Mouse (Mus musculus): ENCODE measurements around the gene E130114P18Rik.
A peak's percentile ranks its signal among the peaks of the same experiment; 100 is the strongest.

The E130114P18Rik gene

GRCm38 (mm10) chr4:97693931-97694330 lies 83.9 kb downstream of the E130114P18Rik start:
- DNase-seq (ENCODE audit: low spot score), result no peak

- no peak for DNase-seq (ENCODE audit: low spot score)
Measured at GRCm38 (mm10) chr4:97693054-97693453, 84.8 kb downstream of the E130114P18Rik start.

GRCm38 (mm10) chr4:97690384-97690766 lies 87.5 kb downstream of the E130114P18Rik start:
- DNase-seq (ENCODE audit: low spot score), result no peak

- DNase-seq (ENCODE audit: low spot score), result no peak
Measured at GRCm38 (mm10) chr4:97689456-97690383, 88.2 kb downstream of the E130114P18Rik start.

GRCm38 (mm10) chr4:97686020-97686419 lies 91.9 kb downstream of the E130114P18Rik start:
- DNase-seq (ENCODE audit: low spot score), result no peak

GRCm38 (mm10) chr4:97676579-97676937 lies 101.3 kb downstream of the E130114P18Rik start:
- no peak for DNase-seq (ENCODE audit: low spot score)

DNA sequence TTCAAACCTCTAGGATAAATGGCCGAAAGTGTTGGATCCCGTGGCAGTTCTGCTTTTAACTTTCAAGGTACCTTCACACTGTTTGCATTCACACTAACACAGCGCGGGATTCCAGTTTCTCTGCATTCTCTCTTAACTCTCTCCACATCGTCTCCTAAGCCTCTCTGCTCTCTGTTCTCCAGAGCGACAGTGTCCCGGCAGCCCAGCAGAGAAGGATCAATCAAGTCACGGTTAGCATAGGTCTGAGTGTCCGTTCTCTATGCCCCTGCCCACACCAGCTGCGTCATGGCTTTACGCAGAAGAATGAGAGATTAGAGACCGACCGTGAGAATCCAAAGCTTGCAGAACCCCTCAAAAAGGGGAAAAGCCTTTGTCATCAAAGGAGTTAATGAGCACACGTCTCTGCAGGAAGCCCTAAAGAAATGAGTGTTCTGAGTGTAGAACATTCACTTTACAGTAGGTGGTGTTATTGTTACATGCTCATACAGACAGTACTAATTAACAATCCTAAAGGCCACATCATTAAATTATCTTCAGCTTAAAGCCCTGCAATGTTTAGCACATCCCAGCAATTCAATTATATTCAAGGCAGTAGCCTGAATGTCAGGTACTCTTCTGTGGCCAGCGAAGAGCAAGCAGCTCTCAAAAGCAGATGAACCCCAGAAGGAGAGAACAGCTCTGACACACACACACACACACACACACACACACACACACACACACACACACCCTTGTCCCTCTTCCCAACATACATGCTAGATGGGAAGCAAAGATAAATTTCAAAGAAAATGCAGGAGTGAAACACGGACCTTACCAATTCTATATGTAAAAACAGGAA lies 101.9 kb downstream of the E130114P18Rik start:
- DNase-seq (ENCODE audit: low spot score), result peak; percentile 66

DNA sequence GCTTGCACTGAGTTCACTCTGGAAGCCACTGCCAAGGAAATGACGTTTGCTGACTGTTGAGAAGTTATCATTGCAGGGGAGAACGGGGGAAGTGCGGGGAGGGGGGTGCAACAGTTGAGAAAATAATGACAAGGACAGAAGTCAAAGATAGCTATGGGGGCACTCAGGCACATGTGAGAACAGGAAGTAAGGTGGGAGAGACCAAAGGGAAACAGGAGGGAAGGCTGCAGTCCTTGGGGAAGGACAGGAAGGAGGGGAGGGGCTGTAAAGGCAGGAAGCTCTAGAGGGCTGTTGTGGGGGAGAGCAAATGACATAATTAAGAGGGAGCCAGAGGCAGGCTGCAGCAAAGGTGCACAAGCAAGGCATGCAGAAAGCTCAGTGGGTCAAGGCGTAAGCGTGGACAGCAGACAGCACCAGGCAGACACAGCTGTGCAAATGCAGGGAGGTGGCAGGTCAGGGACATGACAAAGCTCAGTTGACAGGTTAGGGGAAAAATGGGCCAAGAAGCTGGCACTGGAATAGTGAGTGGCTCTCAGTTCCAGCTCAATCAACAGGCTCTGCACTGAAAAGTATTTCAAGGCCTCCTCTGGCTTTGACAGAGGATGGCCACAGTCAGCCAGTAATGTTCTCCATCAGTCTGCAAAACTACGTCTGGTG lies 103.9 kb downstream of the E130114P18Rik start:
- DNase-seq (ENCODE audit: low spot score), result no peak

DNA sequence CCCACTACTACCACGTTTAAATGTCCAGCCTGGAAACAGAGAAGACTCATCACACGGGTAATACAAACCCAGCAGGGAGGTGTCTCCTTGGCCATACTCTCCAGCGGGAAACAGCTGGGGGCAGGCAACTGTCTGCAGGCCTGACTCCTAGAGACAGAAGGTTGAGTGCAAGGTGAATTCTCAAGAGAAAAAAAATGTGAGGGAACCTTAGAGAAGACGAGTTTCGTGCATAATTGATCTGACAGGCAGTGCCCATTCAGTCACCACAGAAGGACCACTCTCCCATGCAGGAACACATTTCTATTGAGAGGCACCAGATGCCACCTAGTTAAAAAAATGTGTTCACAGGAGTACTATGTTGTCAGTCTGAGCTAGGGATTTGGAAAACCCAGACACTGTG lies 105.4 kb downstream of the E130114P18Rik start:
- peak; percentile 71 for DNase-seq (ENCODE audit: low spot score)

- DNase-seq (ENCODE audit: low spot score), result no peak
Measured at GRCm38 (mm10) chr4:97671911-97672310, 106.0 kb downstream of the E130114P18Rik start.

- no peak for DNase-seq (ENCODE audit: low spot score)
Measured at GRCm38 (mm10) chr4:97670418-97670817, 107.5 kb downstream of the E130114P18Rik start.

GRCm38 (mm10) chr4:97669808-97670207 lies 108.1 kb downstream of the E130114P18Rik start:
- DNase-seq (ENCODE audit: low spot score), result no peak

DNA sequence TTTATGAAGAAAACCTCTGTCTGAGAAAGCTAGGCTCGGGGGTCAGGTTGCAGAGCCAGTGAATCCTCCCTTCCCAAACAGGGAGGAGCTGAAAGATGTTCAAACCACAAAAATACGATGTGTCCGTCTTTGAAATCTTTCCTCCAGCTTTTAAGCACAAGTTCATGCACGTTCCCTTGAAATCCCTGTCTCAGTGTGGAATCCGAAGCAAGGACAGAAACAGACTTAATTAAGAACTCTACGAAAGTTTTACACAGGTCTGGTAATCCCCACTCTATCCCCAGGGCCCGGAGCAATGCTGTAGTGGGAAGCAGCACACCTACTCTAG lies 112.5 kb downstream of the E130114P18Rik start:
- DNase-seq (ENCODE audit: low spot score), result no peak

DNA sequence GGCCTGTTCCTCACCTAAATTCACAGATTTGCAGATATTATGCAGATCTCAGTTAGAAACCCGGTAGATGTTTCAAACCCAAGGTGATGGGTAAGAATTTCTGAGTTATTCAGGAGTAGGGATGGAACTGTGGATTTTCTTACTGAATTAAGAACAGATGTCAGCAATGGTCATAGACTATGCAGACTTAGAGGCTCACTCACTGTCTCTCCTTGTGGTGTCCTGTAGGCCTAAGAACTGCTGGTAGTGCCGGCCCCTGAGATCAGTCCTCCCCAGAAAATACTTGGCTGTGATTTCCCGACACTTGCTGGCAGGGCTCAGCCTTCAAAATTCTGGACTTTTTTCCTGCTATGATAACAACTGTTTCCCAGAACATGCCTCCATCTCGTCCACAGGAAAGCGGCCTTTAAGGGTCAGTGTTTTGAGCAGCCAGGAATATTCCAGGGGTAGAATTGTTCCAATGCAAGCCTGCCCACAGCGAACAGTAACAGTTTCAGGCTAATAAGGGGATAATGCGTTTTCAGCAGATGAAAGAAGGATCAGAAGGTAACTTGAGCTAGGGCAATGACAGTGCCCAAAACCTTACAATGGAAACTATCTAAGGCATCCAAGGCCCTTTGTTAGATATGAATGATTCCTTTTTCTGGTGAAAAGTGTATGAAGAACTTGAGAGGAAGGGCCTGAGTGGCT lies 113.0 kb downstream of the E130114P18Rik start:
- no peak for DNase-seq (ENCODE audit: low spot score)

GRCm38 (mm10) chr4:97663922-97664321 lies 114.0 kb downstream of the E130114P18Rik start:
- no peak for DNase-seq (ENCODE audit: low spot score)

- DNase-seq (ENCODE audit: low spot score), result no peak
Measured at GRCm38 (mm10) chr4:97662841-97663240, 115.0 kb downstream of the E130114P18Rik start.

- DNase-seq (ENCODE audit: low spot score), result no peak
Measured at GRCm38 (mm10) chr4:97661611-97662273, 116.1 kb downstream of the E130114P18Rik start.

DNA sequence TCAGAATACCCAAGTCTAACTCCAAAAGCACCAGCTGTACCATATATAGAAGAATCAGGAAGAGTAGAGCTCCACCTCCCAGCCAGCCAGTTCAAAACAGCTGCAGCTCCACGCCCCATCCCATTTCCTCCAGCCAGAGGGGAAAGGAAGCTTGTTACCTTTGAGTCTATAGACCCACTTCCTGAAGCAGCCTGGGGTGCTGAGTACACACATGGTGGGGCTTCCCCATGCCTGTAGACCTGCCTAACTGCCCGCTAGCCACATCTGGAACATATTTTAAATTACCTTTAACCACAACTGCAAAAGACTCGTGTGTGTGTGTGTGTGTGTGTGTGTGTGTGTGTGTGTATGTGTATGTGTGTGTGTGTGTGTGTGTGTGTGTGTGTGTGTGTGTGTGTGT lies 120.3 kb downstream of the E130114P18Rik start:
- no peak for DNase-seq (ENCODE audit: low spot score)

DNA sequence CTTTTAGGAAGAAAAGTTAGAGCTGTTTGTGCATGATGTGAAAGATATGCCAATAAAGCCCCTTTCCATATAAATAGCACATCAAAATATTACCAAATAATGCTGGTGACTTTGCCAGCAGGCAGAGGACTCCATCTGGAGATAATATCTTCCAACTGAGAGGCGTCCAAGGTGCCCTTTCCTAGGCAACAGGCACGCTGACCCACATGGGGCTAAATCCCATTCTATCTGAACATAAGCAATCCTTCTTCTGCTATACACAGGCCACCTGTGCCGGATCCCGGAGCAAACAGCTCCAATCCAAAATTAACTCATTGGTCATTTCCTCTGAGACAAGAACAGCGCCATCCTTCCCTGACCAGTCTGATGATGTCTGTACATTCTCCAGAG lies 128.3 kb downstream of the E130114P18Rik start:
- no peak for DNase-seq (ENCODE audit: low spot score)

DNA sequence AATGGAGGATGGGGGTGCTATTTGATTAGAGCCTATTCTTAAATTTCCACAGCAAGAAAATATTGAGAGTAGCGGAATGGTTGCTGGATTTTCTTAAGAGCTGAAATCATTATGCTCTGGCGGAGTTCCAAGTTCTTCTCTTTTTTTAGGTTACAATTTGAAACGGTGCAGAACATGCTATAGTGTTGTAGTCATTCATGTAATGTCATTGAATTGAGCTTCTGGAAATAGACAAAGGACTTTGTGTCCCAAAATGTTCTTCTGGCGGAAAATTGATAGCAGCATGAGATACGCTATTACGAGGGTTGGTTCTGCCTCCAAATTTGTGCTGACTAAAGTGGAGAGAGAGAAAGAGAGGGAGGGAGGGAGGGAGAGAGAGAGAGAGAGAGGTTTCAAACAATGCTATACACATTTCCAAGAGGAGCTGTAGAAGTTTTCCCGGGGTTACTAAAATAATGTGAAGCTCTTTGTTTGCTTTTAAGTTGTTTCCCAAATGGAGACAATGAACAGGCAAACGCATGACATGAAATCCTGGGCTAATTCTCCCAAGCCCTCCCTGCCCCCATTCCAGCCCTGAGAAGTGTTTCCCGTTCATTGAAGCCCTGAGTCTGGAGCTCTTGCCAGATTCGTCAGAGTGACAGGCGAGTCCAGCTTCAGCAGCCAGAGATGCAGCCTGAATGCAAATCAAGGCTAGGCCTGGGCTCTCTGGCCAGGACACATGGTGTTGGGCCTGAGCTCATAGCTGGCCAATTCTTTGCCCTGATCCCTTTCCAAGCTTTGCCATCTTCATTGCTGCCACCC lies 128.9 kb downstream of the E130114P18Rik start:
- DNase-seq (ENCODE audit: low spot score), result peak; percentile 63

GRCm38 (mm10) chr4:97648436-97648707 lies 129.5 kb downstream of the E130114P18Rik start:
- DNase-seq (ENCODE audit: low spot score), result no peak

All from retina, embryonic 14.5 days (tissue).